Mouse (Mus musculus) thymus, adult 2 months (tissue): ENCODE data around the gene Hdgfl3. TPM values are rescaled to one million over a fixed set of nuclear protein-coding genes. Genes with fewer than 3 reads are reported as not detected.
A peak's percentile ranks its signal among the peaks of the same experiment; 100 is the strongest.

Experiments
- DNase-seq: peaks from one replicate; pipeline ENCODE4 v3.0.0; 2021
- H3K27ac ChIP-seq: fragments of 200-500 bp; 2 replicates; pipeline ENCODE4 v1.5.1; 2012; ENCODE audit warnings: low read length, control low read depth; ENCODE audit not compliant: control insufficient read depth, insufficient read depth
- H3K27me3 ChIP-seq: fragments of 200-500 bp; 2 replicates; pipeline ENCODE4 v1.6.1; 2012; ENCODE audit warnings: mild to moderate bottlenecking, low read length, moderate library complexity, mixed read lengths; ENCODE audit not compliant: control insufficient read depth, insufficient read depth
- H3K36me3 ChIP-seq: fragments of 200-500 bp; 2 replicates; pipeline ENCODE4 v1.6.1; 2012; ENCODE audit warnings: mild to moderate bottlenecking, low read length, moderate library complexity; ENCODE audit not compliant: control insufficient read depth, insufficient read depth
- H3K4me1 ChIP-seq: fragments of 200-500 bp; replicated peaks from 2 replicates; pipeline ENCODE4 v1.6.1; 2012; ENCODE audit warnings: low read length; ENCODE audit not compliant: control insufficient read depth, insufficient read depth
- H3K4me3 ChIP-seq: fragments of 200-500 bp; 2 replicates; pipeline ENCODE4 v1.5.1; 2012; ENCODE audit warnings: mild to moderate bottlenecking, low read length, control low read depth, moderate library complexity; ENCODE audit not compliant: control insufficient read depth, insufficient read depth
- CTCF ChIP-seq: fragments of 200-500 bp; IDR thresholded peaks from 2 replicates; pipeline ENCODE4 v1.5.1; 2012; ENCODE audit warnings: mild to moderate bottlenecking, control low read depth, low read length, moderate library complexity, borderline replicate concordance; ENCODE audit not compliant: control insufficient read depth, poor library complexity, insufficient read depth; ENCODE audit errors: extremely low read depth
- POLR2A ChIP-seq: fragments of 200-500 bp; IDR thresholded peaks from 2 replicates; pipeline ENCODE4 v1.6.1; 2012; ENCODE audit warnings: mild to moderate bottlenecking, low read length, control low read depth, moderate library complexity; ENCODE audit not compliant: control insufficient read depth, poor library complexity, insufficient read depth; ENCODE audit errors: extremely low read depth
- WGBS: fragments of 180-500 bp; shearing (Covaris S2); methylation state at CpG from one replicate; pipeline ENCODE4 v1.1.7; 2018; 5-methylcytosine and 5-hydroxymethylcytosine counted together
- polyA plus RNA-seq: library from polyadenylated mRNA; depleted of rRNA; stranded (reverse); fragments of >200 nt; gene quantifications from 2 replicates; pipeline ENCODE4 v1.2.3, GENCODE M21; 2012; rRNA removed

The Hdgfl3 gene
- polyA plus RNA-seq, 1 experiment = 5.1 TPM

GRCm38 (mm10) chr7:81835430-81835829 is 98.8 kb downstream of the Hdgfl3 start:
- Histone ChIP-seq H3K4me3 (no peak overlapping the region), H3K4me1 (no peaks in the 10 kb centered on the region), H3K36me3 (no peaks in the 10 kb centered on the region), H3K27me3 (no peaks in the 10 kb centered on the region), H3K27ac (no peak overlapping the region)
- DNase-seq = no peak
- TF ChIP-seq POLR2A = no peak
- TF ChIP-seq CTCF = no peak
- WGBS = 90% methylated on average over 5 of the region's 5 CpGs

- no peak overlapping the region for H3K27ac ChIP-seq
- H3K36me3 ChIP-seq = no peaks in the 10 kb centered on the region
- DNase-seq = peak; percentile 26
- peaks cover 2% of the 10 kb centered on the region for H3K4me1 ChIP-seq
- TF ChIP-seq POLR2A (no peak), CTCF (no peak)
- H3K4me3 ChIP-seq = no peak overlapping the region
- no peaks in the 10 kb centered on the region for H3K27me3 ChIP-seq
Measured at GRCm38 (mm10) chr7:81834847-81835246, 99.4 kb downstream of the Hdgfl3 start.

Other genes with a start within 250 kb of the Hdgfl3 start
- gene Homer2, start 226.9 kb downstream of the Hdgfl3 start, polyA plus RNA-seq = 1.2 and 2.4 TPM in 2 replicates
- 11.4 and 13.5 TPM in 2 replicates for gene Ramac, start 171.5 kb downstream of the Hdgfl3 start, polyA plus RNA-seq
- 32.7 and 39.6 TPM in 2 replicates for gene 3110040N11Rik, start 145.0 kb downstream of the Hdgfl3 start, polyA plus RNA-seq
- gene Btbd1, start 105.0 kb downstream of the Hdgfl3 start, polyA plus RNA-seq = 37.5 and 45.2 TPM in 2 replicates
- not detected in 2 replicates for gene Gm10160, start 78.7 kb downstream of the Hdgfl3 start, polyA plus RNA-seq
- gene Tm6sf1, start 75.5 kb downstream of the Hdgfl3 start, polyA plus RNA-seq = 210 and 229 TPM in 2 replicates
- 1.1 and 1.5 TPM in 2 replicates for gene Bnc1, start 57.8 kb upstream of the Hdgfl3 start, polyA plus RNA-seq
- gene Sh3gl3, start 239.4 kb upstream of the Hdgfl3 start, polyA plus RNA-seq = 0.13 and 0.26 TPM in 2 replicates